Mouse (Mus musculus) limb, embryonic 14.5 days (tissue): ENCODE data around the gene Krtap27-1. TPM values are rescaled to one million over a fixed set of nuclear protein-coding genes. Genes with fewer than 3 reads are reported as not detected.

Experiments used
- ATAC-seq: fragments of 200-750 bp; cut with Nextera tagmentation; 2 replicates; pipeline ENCODE4 v1.8.0; 2017; ENCODE audit warnings: low read depth, moderate number of reproducible peaks, moderate TSS enrichment; ENCODE audit not compliant: low FRiP score
- DNase-seq: peaks from one replicate; pipeline ENCODE4 v3.0.0-alpha.2; 2015; ENCODE audit warnings: low spot score
- H3K27ac ChIP-seq: fragments of 300-500 bp; sonication (generic); replicated peaks from 2 replicates; pipeline ENCODE4 v1.5.1; 2014; ENCODE audit warnings: low read depth, mild to moderate bottlenecking, low read length, moderate library complexity, mixed read lengths
- H3K27me3 ChIP-seq: fragments of 300-500 bp; sonication (generic); 2 replicates; pipeline ENCODE4 v1.6.1; 2014; ENCODE audit warnings: low read length, mixed read lengths; ENCODE audit not compliant: control insufficient read depth, insufficient read depth
- H3K36me3 ChIP-seq: fragments of 300-500 bp; sonication (generic); 2 replicates; pipeline ENCODE4 v1.6.1; 2014; ENCODE audit warnings: mild to moderate bottlenecking, low read length, moderate library complexity, mixed read lengths; ENCODE audit not compliant: control insufficient read depth, insufficient read depth
- H3K4me1 ChIP-seq: fragments of 300-500 bp; sonication (generic); 2 replicates; pipeline ENCODE4 v1.6.1; 2014; ENCODE audit warnings: antibody characterized with exemption, low read length, mixed read lengths; ENCODE audit not compliant: control insufficient read depth, insufficient read depth
- H3K4me2 ChIP-seq: fragments of 300-500 bp; sonication (generic); replicated peaks from 2 replicates; pipeline ENCODE4 v1.6.1; 2014; ENCODE audit warnings: low read depth, mild to moderate bottlenecking, low read length, moderate library complexity; ENCODE audit not compliant: severe bottlenecking
- H3K4me3 ChIP-seq: fragments of 300-500 bp; sonication (generic); replicated peaks from 2 replicates; pipeline ENCODE4 v1.5.1; 2014; ENCODE audit warnings: low read length
- H3K9ac ChIP-seq: fragments of 300-500 bp; sonication (generic); 2 replicates; pipeline ENCODE4 v1.6.1; 2014; ENCODE audit warnings: mild to moderate bottlenecking, low read depth, low read length, moderate library complexity; ENCODE audit not compliant: severe bottlenecking
- H3K9me3 ChIP-seq: fragments of 300-500 bp; sonication (generic); 2 replicates; pipeline ENCODE4 v1.6.1; 2016; ENCODE audit warnings: low read length; ENCODE audit not compliant: control insufficient read depth
- POLR2A ChIP-seq: fragments of 200-500 bp; IDR thresholded peaks from 2 replicates; pipeline ENCODE4 v1.8.0; 2012; ENCODE audit warnings: inconsistent platforms, mild to moderate bottlenecking, moderate library complexity, borderline replicate concordance; ENCODE audit not compliant: insufficient read depth, insufficient read length; ENCODE audit errors: extremely low read depth
- WGBS: fragments of 180-500 bp; shearing (Covaris S2); extraction: QIAGEN DNeasy Blood & Tissue Kit; methylation state at CpG from one replicate; pipeline ENCODE4 v1.1.7; 2014; 5-methylcytosine and 5-hydroxymethylcytosine counted together
- polyA plus RNA-seq, 2 experiments: library from polyadenylated mRNA; depleted of rRNA in 1 of 2; stranded (reverse) in 1 of 2; unstranded in 1 of 2; fragments of >200 nt; fragmentation: Nextera tagmentation in 1 of 2; extraction: Ambion mirVana in 1 of 2; gene quantifications; 2 replicates each; pipeline versions ENCODE4 v1.2.1 to v1.2.3; 2012 to 2014

Gene Krtap27-1
- polyA plus RNA-seq, 2 experiments, result not detected

- H3K27me3 ChIP-seq, result no peaks in the 10 kb centered on the region
- no peak for TF ChIP-seq POLR2A
- H3K4me1 ChIP-seq, result no peaks in the 10 kb centered on the region; the same call in 1 of the 2 replicates
- no peak overlapping the region for H3K9ac ChIP-seq
- DNase-seq, result no peak
- no peak for ATAC-seq
- 33% methylated on average over 4 of the region's 4 CpGs for WGBS
- no peak overlapping the region for H3K4me2 ChIP-seq
- no peaks in the 10 kb centered on the region for H3K9me3 ChIP-seq
- H3K36me3 ChIP-seq, result no peaks in the 10 kb centered on the region
- no peak overlapping the region for H3K27ac ChIP-seq
- H3K4me3 ChIP-seq, result no peak overlapping the region
Measured at GRCm38 (mm10) chr16:88635142-88635541, 36.3 kb downstream of the Krtap27-1 start.

- H3K27ac ChIP-seq, result no peak overlapping the region
- no peak overlapping the region for H3K4me2 ChIP-seq
- no peak for DNase-seq
- no peak overlapping the region for H3K9ac ChIP-seq
- H3K4me3 ChIP-seq, result no peak overlapping the region
- 72% methylated on average over 4 of the region's 4 CpGs for WGBS
- no peaks in the 10 kb centered on the region for H3K9me3 ChIP-seq
- no peak for ATAC-seq
- no peaks in the 10 kb centered on the region for H3K27me3 ChIP-seq
- TF ChIP-seq POLR2A, result no peak
- H3K36me3 ChIP-seq, result no peaks in the 10 kb centered on the region
- H3K4me1 ChIP-seq, result no peaks in the 10 kb centered on the region; the same call in 1 of the 2 replicates
Measured at GRCm38 (mm10) chr16:88631474-88631873, 40.0 kb downstream of the Krtap27-1 start.

DNA sequence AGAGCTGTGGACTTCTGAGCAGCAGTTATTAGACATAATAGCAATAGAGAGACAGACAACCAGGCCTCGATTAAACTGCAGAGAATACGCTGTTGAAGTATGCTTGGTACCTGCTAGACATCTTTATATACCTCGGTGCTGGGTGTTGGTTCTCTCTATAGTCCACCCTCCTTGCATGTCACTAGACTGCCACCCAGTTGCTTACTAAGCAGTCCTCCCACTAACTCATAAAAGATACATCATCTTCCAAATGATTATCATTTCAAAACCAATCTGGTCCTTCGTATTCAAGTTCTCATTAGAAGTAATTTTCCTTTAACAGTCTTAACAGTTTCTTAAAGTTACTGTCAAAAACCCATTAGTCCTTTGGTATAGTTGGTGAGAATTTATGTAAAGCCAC is 43.9 kb downstream of the Krtap27-1 start, which contains the start of gene 2310079G19Rik:
2310079G19Rik (minus strand) TSS at position 101 of the 400 bp plus-strand sequence.
- Histone ChIP-seq H3K4me3 (no peak within 1 kb of the TSS), H3K36me3 (no peaks in the 10 kb centered on the region), H3K9ac (no peak within 1 kb of the TSS), H3K4me1 (no peaks in the 10 kb centered on the region), H3K9me3 (no peaks in the 10 kb centered on the region), H3K27me3 (no peaks in the 10 kb centered on the region), H3K27ac (no peak within 1 kb of the TSS), H3K4me2 (no peak within 1 kb of the TSS)
- DNase-seq (no peak), ATAC-seq (no peak)
- 93% methylated on average over 4 of the region's 4 CpGs for WGBS
- TF ChIP-seq POLR2A, result no peak

Other genes starting within 250 kb of the Krtap27-1 start
- not detected in 2 replicates for gene Cldn17, start 164.7 kb downstream of the Krtap27-1 start, polyA plus RNA-seq (2012; rRNA removed)
- not detected in 2 replicates for gene Cldn17, start 164.7 kb downstream of the Krtap27-1 start, polyA plus RNA-seq (2014; fragmentation: Nextera tagmentation; extraction: Ambion mirVana)
- gene Cldn8, start 108.5 kb downstream of the Krtap27-1 start, polyA plus RNA-seq (2012; rRNA removed), result 2.4 TPM in 2 replicates
- gene Cldn8, start 108.5 kb downstream of the Krtap27-1 start, polyA plus RNA-seq (2014; fragmentation: Nextera tagmentation; extraction: Ambion mirVana), result 4.5 and 5.8 TPM in 2 replicates
- gene Krtap24-1, start 59.4 kb downstream of the Krtap27-1 start, polyA plus RNA-seq (2012; rRNA removed), result not detected in 2 replicates
- gene Krtap24-1, start 59.4 kb downstream of the Krtap27-1 start, polyA plus RNA-seq (2014; fragmentation: Nextera tagmentation; extraction: Ambion mirVana), result not detected in 2 replicates
- not detected in 2 replicates for gene 2310079G19Rik, start 44.0 kb downstream of the Krtap27-1 start, polyA plus RNA-seq (2012; rRNA removed)
- not detected in 2 replicates for gene 2310079G19Rik, start 44.0 kb downstream of the Krtap27-1 start, polyA plus RNA-seq (2014; fragmentation: Nextera tagmentation; extraction: Ambion mirVana)
- not detected in 2 replicates for gene Krtap26-1, start 23.9 kb downstream of the Krtap27-1 start, polyA plus RNA-seq (2012; rRNA removed)
- gene Krtap26-1, start 23.9 kb downstream of the Krtap27-1 start, polyA plus RNA-seq (2014; fragmentation: Nextera tagmentation; extraction: Ambion mirVana), result not detected in 2 replicates
- gene 2310061N02Rik, start 36.3 kb upstream of the Krtap27-1 start, polyA plus RNA-seq (2012; rRNA removed), result not detected in 2 replicates
- not detected in 2 replicates for gene 2310061N02Rik, start 36.3 kb upstream of the Krtap27-1 start, polyA plus RNA-seq (2014; fragmentation: Nextera tagmentation; extraction: Ambion mirVana)
- gene Krtap13-1, start 57.2 kb upstream of the Krtap27-1 start, polyA plus RNA-seq (2012; rRNA removed), result not detected in 2 replicates
- not detected in 2 replicates for gene Krtap13-1, start 57.2 kb upstream of the Krtap27-1 start, polyA plus RNA-seq (2014; fragmentation: Nextera tagmentation; extraction: Ambion mirVana)
- gene Krtap13, start 80.0 kb upstream of the Krtap27-1 start, polyA plus RNA-seq (2012; rRNA removed), result not detected in 2 replicates
- not detected in 2 replicates for gene Krtap13, start 80.0 kb upstream of the Krtap27-1 start, polyA plus RNA-seq (2014; fragmentation: Nextera tagmentation; extraction: Ambion mirVana)
- gene 2310034C09Rik, start 87.2 kb upstream of the Krtap27-1 start, polyA plus RNA-seq (2012; rRNA removed), result not detected in 2 replicates
- gene 2310034C09Rik, start 87.2 kb upstream of the Krtap27-1 start, polyA plus RNA-seq (2014; fragmentation: Nextera tagmentation; extraction: Ambion mirVana), result not detected in 2 replicates
- not detected in 2 replicates for gene 2310057N15Rik, start 102.5 kb upstream of the Krtap27-1 start, polyA plus RNA-seq (2012; rRNA removed)
- gene 2310057N15Rik, start 102.5 kb upstream of the Krtap27-1 start, polyA plus RNA-seq (2014; fragmentation: Nextera tagmentation; extraction: Ambion mirVana), result not detected in 2 replicates
- gene Gm5965, start 106.2 kb upstream of the Krtap27-1 start, polyA plus RNA-seq (2012; rRNA removed), result not detected in 2 replicates
- gene Gm5965, start 106.2 kb upstream of the Krtap27-1 start, polyA plus RNA-seq (2014; fragmentation: Nextera tagmentation; extraction: Ambion mirVana), result not detected in 2 replicates
- gene Gm20741, start 140.5 kb upstream of the Krtap27-1 start, polyA plus RNA-seq (2012; rRNA removed), result not detected in 2 replicates
- gene Gm20741, start 140.5 kb upstream of the Krtap27-1 start, polyA plus RNA-seq (2014; fragmentation: Nextera tagmentation; extraction: Ambion mirVana), result not detected in 2 replicates
- not detected in 2 replicates for gene Krtap15, start 148.5 kb upstream of the Krtap27-1 start, polyA plus RNA-seq (2012; rRNA removed)
- gene Krtap15, start 148.5 kb upstream of the Krtap27-1 start, polyA plus RNA-seq (2014; fragmentation: Nextera tagmentation; extraction: Ambion mirVana), result not detected in 2 replicates
- not detected in 2 replicates for gene Krtap14, start 154.5 kb upstream of the Krtap27-1 start, polyA plus RNA-seq (2012; rRNA removed)
- gene Krtap14, start 154.5 kb upstream of the Krtap27-1 start, polyA plus RNA-seq (2014; fragmentation: Nextera tagmentation; extraction: Ambion mirVana), result not detected in 2 replicates
- gene Krtap19-1, start 197.7 kb upstream of the Krtap27-1 start, polyA plus RNA-seq (2012; rRNA removed), result not detected in 2 replicates
- not detected in 2 replicates for gene Krtap19-1, start 197.7 kb upstream of the Krtap27-1 start, polyA plus RNA-seq (2014; fragmentation: Nextera tagmentation; extraction: Ambion mirVana)
- not detected in 2 replicates for gene Krtap19-2, start 202.6 kb upstream of the Krtap27-1 start, polyA plus RNA-seq (2012; rRNA removed)
- gene Krtap19-2, start 202.6 kb upstream of the Krtap27-1 start, polyA plus RNA-seq (2014; fragmentation: Nextera tagmentation; extraction: Ambion mirVana), result not detected in 2 replicates
- gene Krtap19-3, start 206.4 kb upstream of the Krtap27-1 start, polyA plus RNA-seq (2012; rRNA removed), result not detected in 2 replicates
- gene Krtap19-3, start 206.4 kb upstream of the Krtap27-1 start, polyA plus RNA-seq (2014; fragmentation: Nextera tagmentation; extraction: Ambion mirVana), result not detected in 2 replicates
- gene Krtap19-4, start 213.4 kb upstream of the Krtap27-1 start, polyA plus RNA-seq (2012; rRNA removed), result not detected in 2 replicates
- gene Krtap19-4, start 213.4 kb upstream of the Krtap27-1 start, polyA plus RNA-seq (2014; fragmentation: Nextera tagmentation; extraction: Ambion mirVana), result not detected in 2 replicates
- not detected in 2 replicates for gene Krtap19-5, start 224.8 kb upstream of the Krtap27-1 start, polyA plus RNA-seq (2012; rRNA removed)
- not detected in 2 replicates for gene Krtap19-5, start 224.8 kb upstream of the Krtap27-1 start, polyA plus RNA-seq (2014; fragmentation: Nextera tagmentation; extraction: Ambion mirVana)